ENCODE assay signal across 26 mouse cellular contexts in genomic region chr3:147532196-147532595, GRCm38 (mm10).
"Had no signal": no experiment of that assay in that cellular context is flagged by ENCODE, and none has a peak within 500 bp of the region (broad histone marks: within the 10 kb centered on the region; RNA-seq: fewer than 3 reads in every experiment).

No protein-coding gene starts in this region.

- H3K27me3 ChIP-seq: heart, embryonic 13.5 days; heart, embryonic 15.5 days; hindbrain, embryonic 13.5 days; hindbrain, embryonic 15.5 days; kidney, embryonic 15.5 days; limb, embryonic 13.5 days; limb, embryonic 15.5 days; liver, embryonic 12.5 days had no signal

- H3K4me3 ChIP-seq: heart, adult 2 months; heart, embryonic 13.5 days; heart, embryonic 15.5 days; hindbrain, embryonic 13.5 days; hindbrain, embryonic 15.5 days; kidney, embryonic 15.5 days; limb, embryonic 13.5 days; limb, embryonic 15.5 days; liver, embryonic 12.5 days had no signal

- H3K9ac ChIP-seq: heart, embryonic 13.5 days; heart, embryonic 15.5 days; hindbrain, embryonic 13.5 days; hindbrain, embryonic 15.5 days; kidney, embryonic 15.5 days; limb, embryonic 13.5 days; limb, embryonic 15.5 days; liver, embryonic 12.5 days had no signal

- ATAC-seq: hindbrain, postnatal 0 days; intestine, embryonic 16.5 days; liver, embryonic 12.5 days had no signal

- DNase-seq: gastrocnemius, postnatal 14 days; gastrocnemius, postnatal 36 days; heart, adult 11 months; heart, adult 2 months; heart, postnatal 14 days; heart, postnatal 36 days; kidney, adult 11 months; kidney, adult 2 months; kidney, adult 9 months; kidney, postnatal 14 days; kidney, postnatal 36 days; layer of hippocampus, adult 9-11 months; layer of hippocampus, postnatal 36 days; left cerebral cortex, postnatal 4 days had no signal

- H3K4me2 ChIP-seq: heart, embryonic 11.5 days; heart, embryonic 13.5 days; heart, embryonic 15.5 days; hindbrain, embryonic 13.5 days; hindbrain, embryonic 15.5 days; kidney, embryonic 15.5 days; limb, embryonic 13.5 days; limb, embryonic 15.5 days; liver, embryonic 12.5 days had no signal

- H3K27ac ChIP-seq: heart, adult 2 months; heart, embryonic 13.5 days; heart, embryonic 15.5 days; hindbrain, embryonic 13.5 days; hindbrain, embryonic 15.5 days; hindbrain, postnatal 0 days; kidney, embryonic 15.5 days; kidney, postnatal 0 days; limb, embryonic 13.5 days; limb, embryonic 15.5 days; liver, embryonic 12.5 days had no signal

- H3K36me3 ChIP-seq: heart, embryonic 13.5 days; heart, embryonic 15.5 days; hindbrain, embryonic 13.5 days; hindbrain, embryonic 15.5 days; kidney, embryonic 15.5 days; limb, embryonic 13.5 days; limb, embryonic 15.5 days; liver, embryonic 12.5 days had no signal

- H3K4me1 ChIP-seq: heart, embryonic 13.5 days; heart, embryonic 15.5 days; hindbrain, embryonic 13.5 days; hindbrain, embryonic 15.5 days; kidney, embryonic 15.5 days; limb, embryonic 13.5 days; limb, embryonic 15.5 days; liver, embryonic 12.5 days had no signal

- H3K9me3 ChIP-seq: heart, embryonic 13.5 days; heart, embryonic 15.5 days; hindbrain, embryonic 13.5 days; hindbrain, embryonic 15.5 days; kidney, embryonic 15.5 days; limb, embryonic 13.5 days; limb, embryonic 15.5 days; liver, embryonic 12.5 days had no signal
